Mouse (Mus musculus) olfactory bulb, adult 2 months (tissue): ENCODE results near the gene Rgp1.

ENCODE experiments used
- CTCF ChIP-seq: fragments of 200-500 bp; IDR thresholded peaks from 2 replicates; pipeline ENCODE4 v1.5.1; 2012; ENCODE audit warnings: low read depth, mild to moderate bottlenecking, low read length, moderate library complexity; ENCODE audit not compliant: insufficient read depth
- POLR2A ChIP-seq: fragments of 200-500 bp; IDR thresholded peaks from 2 replicates; pipeline ENCODE4 v1.6.1; 2012; ENCODE audit warnings: mild to moderate bottlenecking, low read depth, low read length, moderate library complexity; ENCODE audit not compliant: insufficient read depth

DNA sequence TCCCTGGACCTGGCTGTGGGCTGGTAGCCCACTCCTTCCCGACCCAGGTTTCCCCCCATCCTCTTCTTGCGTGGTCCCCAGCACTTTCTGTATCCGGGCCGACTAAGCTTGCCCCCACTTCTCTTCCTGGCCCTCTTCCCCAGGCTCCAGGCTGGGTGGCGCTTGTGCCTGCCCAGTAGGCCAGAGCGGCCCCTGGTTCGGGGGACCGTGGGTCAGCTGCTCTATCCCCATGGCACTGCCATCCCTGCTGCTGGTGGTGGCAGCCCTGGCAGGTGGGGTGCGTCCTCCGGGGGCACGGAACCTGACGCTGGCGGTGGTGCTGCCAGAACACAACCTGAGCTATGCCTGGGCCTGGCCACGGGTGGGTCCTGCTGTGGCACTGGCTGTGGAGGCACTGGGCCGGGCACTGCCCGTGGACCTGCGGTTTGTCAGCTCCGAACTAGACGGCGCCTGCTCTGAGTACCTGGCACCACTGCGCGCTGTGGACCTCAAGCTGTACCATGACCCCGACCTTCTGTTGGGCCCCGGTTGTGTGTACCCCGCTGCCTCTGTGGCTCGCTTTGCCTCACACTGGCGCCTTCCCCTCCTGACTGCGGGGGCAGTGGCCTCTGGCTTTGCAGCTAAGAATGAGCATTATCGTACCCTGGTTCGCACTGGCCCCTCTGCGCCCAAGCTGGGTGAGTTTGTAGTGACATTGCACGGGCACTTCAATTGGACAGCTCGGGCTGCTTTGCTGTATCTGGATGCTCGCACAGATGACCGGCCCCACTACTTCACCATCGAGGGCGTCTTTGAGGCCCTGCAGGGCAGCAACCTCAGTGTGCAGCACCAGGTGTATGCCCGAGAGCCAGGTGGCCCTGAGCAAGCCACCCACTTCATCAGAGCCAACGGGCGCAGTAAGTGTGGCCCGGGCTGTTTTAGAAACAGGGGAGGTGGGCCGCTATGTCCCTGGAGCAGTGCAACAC lies 53.7 kb downstream of the Rgp1 start:
- TF ChIP-seq CTCF (no peak), POLR2A (0 out of 2 replicates have a peak, but pooled peaks have one; percentile 14)
